Mouse (Mus musculus) lung, adult 2 months (tissue): ENCODE measurements around the gene Arhgap42.

Source experiments
- CTCF ChIP-seq: fragments of 200-500 bp; IDR thresholded peaks from 2 replicates; pipeline ENCODE4 v1.5.1; 2011; ENCODE audit warnings: mild to moderate bottlenecking, low read length, control low read depth; ENCODE audit not compliant: insufficient read depth
- POLR2A ChIP-seq: fragments of 200-500 bp; IDR thresholded peaks from 2 replicates; pipeline ENCODE4 v1.6.1; 2011; ENCODE audit warnings: low read depth, mild to moderate bottlenecking, control low read depth, low read length, borderline replicate concordance; ENCODE audit errors: extremely low read depth

GRCm38 (mm10) chr9:9113847-9114246 lies 125.1 kb downstream of the Arhgap42 start:
- no peak for TF ChIP-seq CTCF
- no peak for TF ChIP-seq POLR2A
